Mouse (Mus musculus) gastrocnemius, postnatal 14 days (tissue): Measurements from ENCODE around the gene Ubl7. TPM values are rescaled to one million over a fixed set of nuclear protein-coding genes. Genes with fewer than 3 reads are reported as not detected.

Source experiments
- DNase-seq: peaks from one replicate; pipeline ENCODE4 v3.0.0; 2021; ENCODE audit warnings: mixed read lengths
- intact Hi-C: fragments of 180-260 bp; cut with DNase I; formaldehyde crosslinking; loops from one replicate; pipeline ENCODE4 v1.15.1; 2025; ENCODE audit warnings: low total_unique reads
- total RNA-seq, 2 experiments: library from RNA; stranded (reverse); gene quantifications; 2 replicates each; pipeline ENCODE4 v1.2.3; 2021

Gene Ubl7
- total RNA-seq, 2 experiments from 2014 or later, result 52.3 to 55.3 TPM

DNA sequence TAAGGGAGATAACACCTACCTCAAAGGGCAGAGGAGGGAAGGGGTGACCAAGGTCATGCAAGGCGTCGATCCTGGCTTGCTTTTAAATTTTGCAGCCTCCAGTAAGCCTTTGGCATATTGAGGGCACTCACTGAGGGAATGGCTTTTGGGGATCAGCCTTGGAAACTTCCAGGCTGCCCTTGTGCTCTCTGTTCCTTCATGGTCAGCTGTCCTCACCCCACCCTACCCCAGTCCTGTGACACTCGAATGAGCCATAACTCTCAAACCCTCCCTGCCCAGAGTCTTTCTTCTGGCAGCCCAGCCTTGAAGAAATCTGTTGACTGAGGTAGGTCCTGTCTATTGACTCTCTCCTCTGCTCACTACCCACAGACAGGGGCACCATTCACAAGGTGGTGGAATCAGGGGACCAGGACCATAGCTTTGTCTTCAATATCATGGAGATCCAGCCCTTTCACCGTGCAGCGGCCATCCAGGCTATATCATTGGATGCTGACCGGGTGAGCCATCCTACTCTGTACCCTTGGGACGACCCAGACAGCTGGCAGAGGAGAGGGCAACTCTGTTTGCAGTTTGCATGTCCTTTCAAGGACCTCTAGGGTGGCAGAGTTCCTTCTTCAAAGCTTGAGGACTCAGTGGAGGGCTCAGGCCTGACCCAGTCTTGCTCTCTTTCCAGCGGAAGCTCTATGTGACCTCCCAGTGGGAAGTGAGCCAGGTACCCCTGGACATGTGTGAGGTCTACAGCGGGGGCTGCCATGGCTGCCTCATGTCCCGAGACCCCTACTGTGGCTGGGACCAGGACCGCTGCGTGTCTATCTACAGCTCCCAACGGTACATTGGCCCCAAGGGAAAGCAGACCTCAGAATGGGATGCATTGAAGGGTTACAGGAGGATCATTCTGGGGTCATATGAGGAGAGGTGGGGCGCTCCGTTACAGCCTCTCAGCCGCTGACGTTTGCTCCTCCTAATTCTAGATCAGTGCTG is 49.4 kb downstream of the Ubl7 start:
- intact Hi-C loops, result no loop called here
- DNase-seq, result no peak

DNA sequence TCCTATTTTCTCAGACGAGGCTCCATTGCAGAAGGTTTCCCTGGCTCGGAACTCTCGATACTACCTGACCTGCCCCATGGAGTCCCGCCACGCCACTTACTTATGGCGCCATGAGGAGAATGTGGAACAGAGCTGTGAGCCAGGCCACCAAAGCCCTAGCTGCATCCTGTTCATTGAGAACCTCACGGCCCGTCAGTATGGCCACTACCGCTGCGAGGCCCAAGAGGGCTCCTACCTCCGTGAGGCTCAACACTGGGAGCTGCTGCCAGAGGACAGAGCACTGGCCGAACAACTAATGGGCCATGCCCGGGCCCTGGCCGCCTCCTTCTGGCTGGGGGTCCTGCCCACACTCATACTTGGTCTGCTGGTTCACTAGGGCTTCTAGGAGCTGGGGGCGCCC is 50.4 kb downstream of the Ubl7 start:
- intact Hi-C loops, result no loop called here
- DNase-seq, result no peak

DNA sequence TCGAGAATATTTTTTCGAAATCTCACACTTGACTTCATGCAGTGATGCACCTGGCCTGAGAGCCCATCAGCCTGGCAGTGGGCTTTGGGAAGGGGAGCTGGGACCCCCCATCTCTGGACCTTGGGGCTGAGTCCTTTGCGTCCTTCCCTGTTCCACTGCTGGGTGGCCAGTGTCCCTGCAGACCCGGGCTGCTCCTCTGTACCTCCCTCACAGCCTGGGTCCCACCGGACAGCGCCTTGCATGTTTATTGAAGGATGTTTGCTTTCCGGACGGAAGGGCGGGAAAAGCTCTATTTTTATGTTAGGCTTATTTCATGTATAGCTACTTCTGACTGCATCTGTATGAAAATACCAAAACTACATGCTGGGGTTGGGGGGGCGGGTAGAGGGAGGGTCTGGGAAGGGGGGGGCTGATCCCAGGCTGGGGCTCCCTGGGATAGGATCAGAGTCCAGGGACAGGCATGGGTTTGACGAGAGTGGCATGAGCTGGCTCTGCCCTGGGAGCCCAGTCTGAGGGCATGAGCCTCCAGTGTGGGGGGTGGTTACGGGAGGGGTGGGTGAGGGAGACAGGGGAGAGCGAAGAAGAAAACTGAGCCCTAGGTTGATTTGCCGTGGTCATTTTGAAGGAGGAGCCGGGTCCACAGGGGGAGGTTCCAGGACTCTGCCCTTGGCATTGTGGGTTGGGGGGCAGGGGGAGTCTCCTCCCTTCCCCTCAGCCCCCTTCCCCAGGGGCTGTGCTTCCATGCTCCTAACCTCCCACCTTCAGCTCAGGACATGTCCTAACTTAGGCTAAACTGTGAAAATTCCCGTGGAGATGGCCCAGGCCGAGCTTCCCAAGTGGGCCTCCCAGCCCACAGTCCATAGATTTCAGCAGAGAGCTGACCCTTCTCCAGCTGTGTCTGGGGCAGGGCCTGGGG is 51.3 kb downstream of the Ubl7 start:
- no peak for DNase-seq
- intact Hi-C loops, result no loop called here

DNA sequence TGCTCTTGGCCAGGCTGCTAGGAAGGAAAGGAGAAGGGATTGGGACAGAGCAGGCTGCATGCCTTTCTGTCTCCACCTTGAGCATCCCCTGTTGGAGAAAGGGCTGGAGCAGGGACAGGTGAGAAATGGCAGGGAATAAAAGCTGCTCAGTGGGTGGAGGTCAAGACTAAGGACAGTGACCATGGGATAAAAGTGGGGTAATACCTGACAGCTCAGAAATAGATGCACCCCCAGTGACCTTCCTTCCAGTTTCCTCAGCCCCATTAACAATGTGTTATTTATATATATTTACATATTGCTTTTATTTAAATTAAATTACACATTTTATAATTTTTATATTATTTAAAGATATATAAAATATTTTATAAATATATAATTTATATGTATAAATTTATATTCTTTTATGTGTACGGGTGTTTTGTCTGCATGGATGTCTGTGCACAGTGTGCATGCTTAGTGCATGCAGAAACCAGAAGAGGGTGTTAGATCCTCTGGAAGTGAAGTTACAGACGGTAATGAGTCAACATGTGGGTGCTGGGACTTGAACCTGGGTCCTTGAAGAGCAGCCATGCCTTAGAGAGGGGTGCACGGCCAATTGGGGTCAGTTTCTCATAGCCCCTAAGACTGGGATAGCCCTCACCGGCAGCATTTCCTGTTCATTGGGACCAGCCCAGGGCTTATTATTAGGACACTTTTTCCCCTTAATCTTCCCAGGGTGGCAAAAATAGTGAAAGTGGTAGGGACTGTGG is 52.6 kb downstream of the Ubl7 start:
- no peak for DNase-seq
- intact Hi-C loops, result no loop called here

DNA sequence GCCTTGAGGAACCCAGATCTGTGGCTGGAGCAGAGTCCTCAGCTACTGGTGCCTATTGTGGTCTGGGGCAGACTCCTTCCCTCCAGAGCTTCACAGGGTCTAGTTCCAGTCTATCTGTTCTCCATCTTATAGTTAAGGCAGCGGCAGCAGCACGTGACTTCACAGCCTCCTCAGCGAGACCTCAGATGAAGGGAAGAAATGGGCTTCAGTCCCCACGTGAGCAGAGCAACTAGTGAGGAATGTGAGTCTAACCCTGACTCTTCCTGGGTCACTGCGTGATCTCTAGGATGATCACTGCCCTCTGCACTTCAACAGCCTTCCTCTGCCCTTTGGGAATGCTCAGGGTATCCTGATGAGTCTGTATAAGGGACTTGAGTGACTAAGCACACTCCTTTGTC is 53.2 kb downstream of the Ubl7 start:
- intact Hi-C loops, result no loop called here
- no peak for DNase-seq

DNA sequence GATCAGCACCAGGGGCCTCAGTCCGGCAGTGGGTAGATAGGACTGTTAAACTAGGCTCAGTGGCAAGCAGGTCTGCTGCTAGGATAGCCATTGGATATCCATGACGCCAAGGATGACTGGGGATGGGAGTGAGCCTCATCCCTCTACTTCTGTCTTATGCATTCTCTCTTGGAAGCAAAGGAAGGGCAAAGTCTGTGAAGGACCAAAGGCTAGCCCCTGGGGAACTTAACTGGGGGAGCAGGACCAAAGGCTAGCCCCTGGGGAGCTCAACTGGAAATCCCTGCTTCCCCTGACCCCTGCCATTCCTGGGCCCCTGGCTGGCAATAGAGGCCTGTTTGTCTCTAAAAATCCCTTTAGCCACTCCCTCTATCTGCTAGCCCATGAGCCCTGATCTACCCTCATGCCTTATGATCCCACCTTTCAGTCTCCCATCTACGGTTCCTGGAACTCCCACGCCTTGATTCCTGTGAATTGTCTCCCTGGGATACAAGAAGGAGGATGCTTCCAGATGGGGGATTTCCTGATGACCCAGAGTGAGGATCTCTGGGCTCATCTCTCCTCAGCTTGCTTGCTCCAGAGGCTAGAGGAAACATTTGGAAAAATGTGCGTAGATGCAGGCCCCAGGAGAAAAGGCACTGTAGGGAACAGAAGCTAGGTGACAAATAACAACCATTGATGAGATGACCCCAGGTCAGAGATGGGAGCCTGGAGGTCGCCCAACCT is 53.9 kb downstream of the Ubl7 start:
- intact Hi-C loops, result no loop called here
- no peak for DNase-seq

DNA sequence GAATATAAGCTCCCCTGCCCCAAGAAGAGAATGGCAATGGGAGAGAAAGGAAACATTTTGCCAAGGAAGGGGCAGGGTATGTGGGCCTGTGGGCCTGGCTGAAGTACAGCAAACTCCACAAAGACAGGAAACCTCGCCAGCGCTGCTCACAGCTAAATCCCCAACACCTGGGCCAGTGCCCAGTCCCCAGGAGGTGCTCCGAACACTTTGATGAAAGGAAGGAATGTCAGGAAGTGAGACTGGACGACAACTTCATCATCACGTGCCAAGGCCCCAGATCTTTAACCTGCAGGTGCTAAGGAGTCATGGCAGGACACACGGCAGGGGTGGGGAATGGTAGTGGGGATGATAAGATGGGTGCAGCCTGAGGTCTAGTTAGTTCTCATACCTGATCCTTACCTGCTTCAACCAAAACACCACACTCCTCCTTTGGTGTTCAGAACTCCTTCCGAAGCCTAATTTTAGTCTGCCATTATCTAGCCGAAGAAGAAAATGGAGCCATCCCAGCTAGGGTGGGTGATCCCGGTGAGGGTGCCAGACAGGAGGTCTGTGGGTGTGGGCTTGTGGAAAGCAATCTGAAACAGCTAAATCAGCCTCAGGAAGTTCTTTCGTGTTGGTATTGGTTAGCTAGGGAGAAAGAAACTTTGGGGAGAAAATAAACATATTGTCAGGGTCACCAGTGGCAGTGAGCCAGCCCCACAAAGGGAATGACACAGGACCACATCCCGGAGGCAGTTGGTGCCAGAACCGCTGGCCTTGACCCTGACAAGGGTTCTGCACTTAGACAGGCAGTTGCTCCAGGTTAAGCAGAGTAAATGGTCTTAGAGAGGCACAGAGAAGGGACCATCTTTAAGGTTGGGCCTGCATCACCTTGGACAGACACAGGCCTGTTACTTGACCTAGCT is 54.8 kb downstream of the Ubl7 start:
- intact Hi-C loops, result no loop called here
- DNase-seq, result no peak

DNA sequence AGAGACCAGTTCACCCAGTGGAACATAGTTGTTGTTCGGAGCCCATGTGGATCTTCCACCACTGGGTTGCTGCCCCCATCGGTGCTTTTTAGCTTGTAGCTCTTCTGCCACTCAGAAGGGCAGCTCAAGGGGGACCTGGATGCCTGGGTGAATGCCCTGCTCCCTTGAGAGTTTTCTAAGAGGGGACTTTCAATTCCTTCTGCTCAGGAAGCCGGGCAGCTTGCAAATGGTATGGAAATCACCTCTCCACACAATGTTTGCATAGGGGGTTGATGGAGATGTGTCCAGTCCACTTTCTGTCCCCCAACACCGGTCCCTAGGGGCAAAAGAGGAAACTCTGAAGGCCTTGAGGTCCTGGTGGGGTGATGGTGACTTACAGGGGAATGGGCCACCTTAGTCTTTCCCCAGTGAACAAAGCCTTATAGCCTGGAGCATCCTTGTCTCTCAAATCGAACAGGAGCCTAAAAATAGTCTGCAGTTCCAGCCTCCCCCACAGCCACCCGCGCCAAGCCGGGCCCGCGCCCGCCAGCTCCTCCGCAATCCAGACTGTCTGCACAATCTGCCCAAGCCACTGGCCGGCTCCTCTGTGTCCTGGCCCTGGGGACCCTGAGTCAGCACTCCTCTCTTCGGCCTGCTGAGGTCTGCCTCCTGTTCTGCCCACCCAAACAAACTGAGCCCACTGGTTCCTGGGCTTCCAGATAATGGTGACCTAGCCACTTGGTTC is 56.6 kb downstream of the Ubl7 start:
- intact Hi-C loops, result no loop called here
- DNase-seq, result peak; percentile 73

DNA sequence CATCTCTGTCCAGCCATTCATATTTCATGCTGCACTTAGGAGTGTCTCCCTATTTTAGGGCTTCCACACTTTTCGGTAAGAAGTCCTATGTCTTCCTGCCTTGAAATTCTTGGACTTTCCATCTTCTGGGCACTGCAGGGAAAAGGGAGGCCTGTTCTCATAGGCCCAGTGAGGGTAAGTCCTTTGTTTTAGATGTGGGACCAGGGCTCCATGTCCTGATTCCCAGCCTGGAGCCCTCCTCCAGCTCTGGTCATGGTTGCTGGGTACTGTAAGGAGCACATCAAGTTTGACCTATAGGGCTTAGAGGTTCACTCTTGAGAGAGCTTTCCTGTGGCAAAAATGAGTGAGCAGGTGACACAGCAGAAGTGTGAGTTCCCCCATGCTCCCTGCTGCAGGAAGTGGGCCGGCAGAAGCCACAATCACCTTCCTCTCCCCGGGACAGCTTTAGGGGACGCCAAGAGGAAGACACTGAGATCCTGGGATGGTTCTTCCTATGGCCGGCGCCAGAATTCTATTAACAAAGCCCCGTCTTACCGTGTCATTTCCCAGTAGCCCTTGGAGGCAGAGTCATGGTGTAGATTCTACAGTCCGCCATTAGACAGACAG is 57.5 kb downstream of the Ubl7 start:
- intact Hi-C loops, result no loop called here
- DNase-seq, result no peak

DNA sequence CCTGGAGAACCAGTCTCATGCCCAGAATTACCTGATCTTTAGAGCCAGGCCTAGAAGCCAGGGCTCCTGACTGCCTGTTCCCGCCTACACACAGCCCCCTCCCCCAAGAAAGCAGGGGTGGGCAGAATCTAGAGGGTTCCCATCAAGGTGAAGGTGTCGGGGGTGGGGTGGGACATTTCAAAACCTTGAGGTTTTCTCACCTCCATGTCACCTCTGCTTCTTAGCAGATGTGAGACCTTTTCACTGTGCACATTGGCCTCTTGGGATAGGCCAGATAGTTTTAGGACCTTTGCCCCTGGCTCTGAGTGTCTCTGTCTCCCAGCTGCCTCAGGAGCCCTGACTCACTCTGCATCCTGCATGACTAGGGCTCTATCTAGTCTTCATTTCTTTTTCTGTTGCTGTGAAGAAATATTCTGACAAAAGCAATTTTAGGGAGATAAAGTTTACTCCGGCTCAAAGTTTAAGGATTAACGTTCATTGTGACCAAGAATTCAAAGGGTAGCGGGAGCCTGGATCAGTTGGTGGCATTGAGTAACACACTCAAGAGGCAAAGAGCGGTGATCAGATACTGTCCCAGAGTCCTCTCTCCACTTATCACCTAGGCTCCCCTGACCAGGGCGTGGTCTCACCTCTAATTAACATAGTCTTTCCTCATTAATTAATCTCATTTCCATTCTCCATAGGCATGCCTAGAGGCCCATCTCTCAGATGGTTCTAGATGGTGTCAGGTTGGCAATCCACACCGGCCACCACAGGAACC is 58.2 kb downstream of the Ubl7 start:
- intact Hi-C loops, result no loop called here
- no peak for DNase-seq

DNA sequence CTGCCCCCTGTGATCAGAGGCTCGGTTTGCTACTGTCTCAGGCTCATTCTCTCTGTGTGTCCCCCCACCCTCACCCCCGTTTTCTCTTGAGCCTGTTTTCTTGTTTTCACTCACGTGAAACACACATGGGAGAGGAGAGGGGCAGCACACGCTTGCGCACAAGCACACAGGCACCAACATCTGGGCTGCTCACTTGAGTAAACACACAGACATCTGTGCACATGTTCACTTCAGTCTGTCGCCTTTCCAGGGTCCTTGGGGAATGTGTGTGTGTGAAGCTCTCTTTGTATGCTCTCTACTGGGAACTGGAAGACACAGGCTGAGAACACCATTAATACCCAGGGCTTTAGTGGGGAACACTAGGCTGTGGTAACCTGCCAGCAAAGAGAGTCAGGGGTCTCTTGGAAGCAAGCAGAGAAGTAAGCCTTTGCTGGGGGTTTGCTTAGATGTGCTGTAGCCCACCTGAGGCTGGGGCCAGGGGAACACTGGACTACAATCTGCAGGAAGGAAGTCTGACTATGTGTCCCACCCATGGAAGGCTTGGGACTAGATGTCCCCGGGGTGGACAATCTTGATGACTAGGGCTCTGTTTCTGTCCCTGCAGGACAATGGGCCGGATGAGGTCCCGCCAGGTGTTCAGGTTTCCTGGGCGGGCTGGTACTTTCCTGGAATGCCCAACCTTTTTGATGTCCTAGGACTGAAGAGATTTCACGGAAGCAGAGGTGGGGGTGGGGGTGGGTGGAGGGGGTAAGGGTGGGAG is 59.1 kb downstream of the Ubl7 start:
- DNase-seq, result no peak
- intact Hi-C loops, result no loop called here

DNA sequence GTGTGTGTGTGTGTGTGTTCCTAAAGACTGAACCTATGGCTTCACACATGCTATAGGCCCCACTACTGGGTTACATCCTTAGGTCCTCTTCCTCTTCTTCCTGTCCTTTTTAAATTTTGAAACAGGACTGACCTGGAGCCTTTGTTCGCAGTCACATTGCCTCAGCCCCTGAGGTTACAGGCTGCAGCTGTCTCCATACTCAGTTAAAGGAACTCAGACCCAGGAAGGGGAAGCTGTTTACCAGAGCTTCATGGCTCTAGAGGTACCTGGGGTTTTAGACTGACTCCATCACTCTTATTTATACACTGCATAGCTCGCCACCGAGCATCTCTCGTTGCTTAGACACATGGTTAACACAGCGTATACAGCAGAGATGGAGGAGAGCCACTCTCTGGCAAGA is 60.6 kb downstream of the Ubl7 start:
- intact Hi-C loops, result no loop called here
- DNase-seq, result no peak

DNA sequence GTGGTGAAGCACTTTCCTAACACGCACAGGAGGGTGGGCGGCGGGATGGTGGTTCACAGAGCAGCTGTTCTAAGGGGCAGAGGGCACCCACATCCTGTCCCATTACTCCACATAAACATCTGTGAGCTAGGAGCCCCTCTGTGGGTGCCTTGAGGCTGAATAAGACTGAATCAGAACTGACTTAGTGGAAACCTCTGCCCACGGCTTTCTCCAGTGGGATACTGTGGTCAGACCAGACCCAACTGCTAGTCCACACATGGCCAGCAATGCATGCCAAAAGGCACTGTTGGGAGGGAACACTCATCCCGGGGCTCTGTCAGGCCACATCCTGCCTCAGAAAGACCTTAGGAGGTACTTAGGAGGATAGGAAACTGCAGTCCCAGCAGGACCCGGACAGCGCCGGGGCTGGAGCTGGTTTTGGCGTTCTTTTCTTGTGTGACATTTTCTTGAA is 61.4 kb downstream of the Ubl7 start:
- intact Hi-C loops, result no loop called here
- DNase-seq, result no peak

DNA sequence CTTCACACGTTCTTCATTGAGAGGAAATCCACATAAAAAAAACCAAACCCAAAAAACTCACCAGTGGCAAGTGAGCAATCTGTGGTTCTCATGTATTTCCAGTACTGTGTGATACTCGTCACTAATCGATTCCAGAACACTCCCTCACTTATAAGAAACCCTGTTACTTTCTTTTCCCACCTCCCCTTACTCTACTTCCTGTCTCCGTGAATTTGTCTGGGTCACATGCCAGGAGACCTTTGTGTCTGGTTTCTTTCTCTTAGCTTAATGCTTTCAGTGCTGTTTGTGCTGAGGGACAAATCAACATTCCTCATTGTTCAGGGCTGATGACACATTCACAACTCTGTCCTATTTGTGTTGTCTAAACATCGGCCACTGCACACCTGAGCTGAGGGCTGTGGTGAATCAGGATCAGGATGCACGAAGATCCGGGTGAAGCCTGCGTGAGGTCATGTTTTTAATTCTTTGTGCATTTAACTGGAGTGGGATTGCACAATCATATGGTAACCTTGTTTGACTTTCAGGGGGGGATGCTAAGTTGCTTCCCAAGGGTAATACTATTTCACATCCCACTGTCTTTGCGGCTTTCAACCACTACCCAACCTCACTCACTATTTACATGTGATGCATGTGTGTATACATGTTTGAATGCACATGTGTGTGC is 62.1 kb downstream of the Ubl7 start:
- intact Hi-C loops, result no loop called here
- no peak for DNase-seq

DNA sequence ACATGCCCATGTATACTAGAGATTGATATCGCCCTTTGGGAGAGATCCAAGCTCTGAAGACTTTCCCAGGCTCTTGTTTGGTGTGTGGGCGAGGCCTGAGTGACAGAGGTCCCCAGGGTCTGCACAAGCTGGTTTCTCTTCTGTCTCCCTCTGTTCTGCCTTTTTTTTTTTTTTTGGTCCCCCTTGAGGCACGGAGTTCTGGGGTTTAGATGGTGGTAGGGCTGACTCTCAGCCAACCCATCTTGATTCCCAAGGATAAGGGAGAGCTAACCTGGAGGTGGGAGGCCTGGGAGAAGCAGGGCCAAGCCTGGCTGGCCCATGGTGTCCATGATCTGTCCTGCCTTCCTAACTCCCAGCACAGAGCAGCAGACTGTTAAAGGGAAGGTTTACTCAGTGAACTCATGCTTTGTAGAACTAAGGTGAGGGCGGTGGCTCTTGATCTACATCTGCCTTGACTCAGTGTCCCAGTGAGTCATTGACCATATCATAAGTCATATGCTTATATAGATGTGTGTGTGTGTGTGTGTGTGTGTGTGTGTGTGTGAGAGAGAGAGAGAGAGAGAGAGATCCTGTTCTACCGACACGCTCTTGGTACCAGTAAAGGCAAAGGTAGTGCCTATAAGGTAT is 62.8 kb downstream of the Ubl7 start:
- intact Hi-C loops, result no loop called here
- DNase-seq, result no peak
